Mouse (Mus musculus) liver, embryonic 14.5 days (tissue): ENCODE data around the gene Ckmt2. TPM values are rescaled to one million over a fixed set of nuclear protein-coding genes. Genes with fewer than 3 reads are reported as not detected.

Source experiments
- ATAC-seq: fragments of 200-750 bp; cut with Nextera tagmentation; 2 replicates; pipeline ENCODE4 v1.8.0; 2017; ENCODE audit warnings: moderate number of reproducible peaks, mild to moderate bottlenecking, moderate library complexity; ENCODE audit not compliant: insufficient read depth
- DNase-seq, 3 experiments: peaks; one replicate each; pipeline ENCODE4 v3.0.0-alpha.2; 2012 to 2013; ENCODE audit warnings: low read depth in 3 of 3, low spot score in 3 of 3
- H3K27ac ChIP-seq: fragments of 300-500 bp; sonication (generic); 2 replicates; pipeline ENCODE4 v1.5.1; 2014; ENCODE audit warnings: moderate library complexity, mild to moderate bottlenecking, control low read depth, inconsistent platforms
- H3K27me3 ChIP-seq: fragments of 300-500 bp; sonication (generic); 2 replicates; pipeline ENCODE4 v1.6.1; 2014; ENCODE audit warnings: mild to moderate bottlenecking, low read length, moderate library complexity; ENCODE audit not compliant: control insufficient read depth, insufficient read depth
- H3K36me3 ChIP-seq: fragments of 300-500 bp; sonication (generic); replicated peaks from 2 replicates; pipeline ENCODE4 v1.6.1; 2014; ENCODE audit warnings: low read depth; ENCODE audit not compliant: control insufficient read depth, insufficient read depth
- H3K4me1 ChIP-seq, 2 experiments: fragments of 200-500 bp in 1 of 2; fragments of 300-500 bp in 1 of 2; sonication (generic) in 1 of 2; replicated peaks; 2 replicates each; pipeline ENCODE4 v1.6.1; 2012 to 2014; ENCODE audit warnings: antibody characterized with exemption in 1 of 2, inconsistent platforms in 1 of 2, low read length in 1 of 2; ENCODE audit not compliant: control insufficient read depth in 2 of 2, insufficient read depth in 2 of 2
- H3K4me2 ChIP-seq: fragments of 300-500 bp; sonication (generic); 2 replicates; pipeline ENCODE4 v1.6.1; 2014; ENCODE audit warnings: low read depth, mild to moderate bottlenecking, control low read depth, moderate library complexity
- H3K4me3 ChIP-seq, 2 experiments: fragments of 200-500 bp in 1 of 2; fragments of 300-500 bp in 1 of 2; sonication (generic) in 1 of 2; 2 replicates each; pipeline ENCODE4 v1.5.1; 2012 to 2014; ENCODE audit warnings: low read depth in 2 of 2, low read length in 2 of 2, mild to moderate bottlenecking in 2 of 2, control low read depth in 1 of 2, inconsistent platforms in 1 of 2, moderate library complexity in 1 of 2; ENCODE audit not compliant: insufficient read depth in 1 of 2
- H3K9ac ChIP-seq: fragments of 300-500 bp; sonication (generic); replicated peaks from 2 replicates; pipeline ENCODE4 v1.6.1; 2014; ENCODE audit warnings: mild to moderate bottlenecking, control low read depth, moderate library complexity
- H3K9me3 ChIP-seq: fragments of 300-500 bp; sonication (generic); 2 replicates; pipeline ENCODE4 v1.6.1; 2016; ENCODE audit warnings: low read length, mixed read lengths; ENCODE audit not compliant: control insufficient read depth
- CTCF ChIP-seq: IDR thresholded peaks from 2 replicates; pipeline ENCODE4 v1.5.1; 2016; ENCODE audit warnings: antibody characterized with exemption, low read depth, control low read depth
- EP300 ChIP-seq: IDR thresholded peaks from 2 replicates; pipeline ENCODE4 v1.6.1; 2016; ENCODE audit warnings: antibody characterized with exemption, low read depth
- WGBS: fragments of 180-500 bp; shearing (Covaris S2); extraction: QIAGEN DNeasy Blood & Tissue Kit; methylation state at CpG from one replicate; pipeline ENCODE4 v1.1.7; 2014; ENCODE audit not compliant: insufficient replicate concordance; 5-methylcytosine and 5-hydroxymethylcytosine counted together
- polyA plus RNA-seq, 2 experiments: library from polyadenylated mRNA; depleted of rRNA in 1 of 2; stranded (reverse) in 1 of 2; unstranded in 1 of 2; fragments of >200 nt; fragmentation: Nextera tagmentation in 1 of 2; extraction: Ambion mirVana in 1 of 2; gene quantifications; 2 replicates each; pipeline versions ENCODE4 v1.2.1 to v1.2.3; 2012 to 2014

Gene Ckmt2
- polyA plus RNA-seq, 2 experiments: not detected

DNA sequence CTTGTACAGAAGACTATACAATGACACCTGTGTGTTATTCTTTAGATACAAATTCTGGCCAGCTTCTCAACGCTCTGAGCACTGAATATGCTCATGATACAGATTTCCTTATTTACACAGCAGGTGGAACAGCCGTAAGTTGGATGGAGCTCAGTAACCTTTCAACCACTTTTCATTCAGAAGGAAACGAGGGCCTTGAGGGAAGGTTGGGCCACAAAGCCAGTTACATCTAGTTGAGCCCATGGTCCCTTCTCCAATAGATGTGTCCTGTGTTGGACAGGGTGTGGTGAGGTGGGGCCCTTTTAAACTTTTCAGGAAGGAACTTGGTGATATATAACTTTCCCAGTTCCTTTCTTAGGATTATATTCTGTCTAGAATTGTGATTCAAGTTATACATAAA, 22.3 kb downstream of the Ckmt2 start:
- no peaks in the 10 kb centered on the region for H3K36me3 ChIP-seq
- no peak overlapping the region for H3K4me2 ChIP-seq
- no peaks in the 10 kb centered on the region for H3K4me1 ChIP-seq
- no peak overlapping the region for H3K9ac ChIP-seq
- H3K27me3 ChIP-seq: no peaks in the 10 kb centered on the region
- ATAC-seq (no peak), DNase-seq (no peak)
- H3K4me3 ChIP-seq: no peak overlapping the region
- no peak overlapping the region for H3K27ac ChIP-seq
- H3K9me3 ChIP-seq: no peaks in the 10 kb centered on the region
- TF ChIP-seq CTCF (no peak), EP300 (no peak)
- 52% methylated on average over 3 of the region's 3 CpGs for WGBS

- no peak for ATAC-seq
Observed at GRCm38 (mm10) chr13:91827876-91828275, 48.8 kb downstream of the Ckmt2 start.

GRCm38 (mm10) chr13:91826066-91826465, 50.6 kb downstream of the Ckmt2 start:
- Histone ChIP-seq H3K4me2 (no peak overlapping the region), H3K27ac (no peak overlapping the region), H3K4me1 (no peaks in the 10 kb centered on the region), H3K9me3 (no peaks in the 10 kb centered on the region), H3K9ac (no peak overlapping the region), H3K36me3 (no peaks in the 10 kb centered on the region), H3K4me3 (no peak overlapping the region), H3K27me3 (no peaks in the 10 kb centered on the region)
- 78% methylated on average over 2 of the region's 2 CpGs for WGBS
- no peak for DNase-seq
- ATAC-seq: no peak
- TF ChIP-seq EP300 (no peak), CTCF (no peak)

More at GRCm38 (mm10) chr13:91827876-91828275, 48.8 kb downstream of the Ckmt2 start:
- no peaks in the 10 kb centered on the region for H3K27me3 ChIP-seq
- H3K4me2 ChIP-seq: no peak overlapping the region
- no peak for TF ChIP-seq EP300
- TF ChIP-seq CTCF: no peak
- H3K4me1 ChIP-seq: no peaks in the 10 kb centered on the region
- H3K4me3 ChIP-seq: no peak overlapping the region
- no peak overlapping the region for H3K27ac ChIP-seq
- H3K36me3 ChIP-seq: no peaks in the 10 kb centered on the region
- H3K9me3 ChIP-seq: no peaks in the 10 kb centered on the region
- no peak for DNase-seq
- H3K9ac ChIP-seq: no peak overlapping the region

DNA sequence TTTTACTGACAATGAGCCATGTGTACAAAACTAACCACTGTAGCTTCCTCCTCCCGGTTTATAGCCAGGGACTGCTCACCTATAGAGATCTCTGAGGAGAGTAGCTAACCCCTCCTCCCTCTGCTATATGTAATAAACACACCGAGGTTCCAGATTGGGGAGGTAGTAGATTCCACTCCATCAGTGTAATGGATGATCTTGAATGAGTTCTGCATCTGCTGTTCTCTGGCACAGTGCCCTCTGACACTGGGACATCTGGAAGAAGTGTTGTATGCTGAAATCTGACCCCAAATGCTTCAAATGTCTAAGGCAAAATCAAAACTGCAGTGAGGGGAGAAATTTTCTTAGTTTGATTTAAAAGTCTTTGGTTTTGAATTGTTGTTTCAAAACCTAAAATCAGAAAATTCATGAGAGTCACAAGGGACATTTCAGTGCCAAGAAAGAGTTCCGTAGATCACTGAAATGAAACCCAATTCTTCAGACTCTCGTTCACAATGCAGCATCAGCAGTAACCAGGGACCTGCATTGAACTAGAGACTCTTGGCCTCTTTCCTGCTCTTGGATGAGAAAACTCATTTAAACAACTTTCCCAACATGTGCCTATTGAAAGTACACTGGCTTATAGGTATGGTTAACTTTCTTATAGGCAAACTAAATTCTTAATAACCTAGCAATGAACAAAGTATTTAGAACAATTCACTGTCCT, 51.7 kb downstream of the Ckmt2 start:
- no peak overlapping the region for H3K4me2 ChIP-seq
- H3K27ac ChIP-seq: no peak overlapping the region
- H3K4me1 ChIP-seq: no peaks in the 10 kb centered on the region
- TF ChIP-seq EP300: no peak
- no peak for TF ChIP-seq CTCF
- H3K9ac ChIP-seq: no peak overlapping the region
- H3K9me3 ChIP-seq: no peaks in the 10 kb centered on the region
- DNase-seq: no peak
- no peaks in the 10 kb centered on the region for H3K36me3 ChIP-seq
- H3K27me3 ChIP-seq: no peaks in the 10 kb centered on the region
- H3K4me3 ChIP-seq: no peak overlapping the region
- no peak for ATAC-seq
- WGBS: 63% methylated on average over 4 of the region's 4 CpGs

GRCm38 (mm10) chr13:91823735-91824134, 53.0 kb downstream of the Ckmt2 start:
- H3K27me3 ChIP-seq: no peaks in the 10 kb centered on the region
- H3K4me2 ChIP-seq: no peak overlapping the region
- DNase-seq (no peak), ATAC-seq (no peak)
- TF ChIP-seq EP300 (no peak), CTCF (no peak)
- H3K36me3 ChIP-seq: no peaks in the 10 kb centered on the region
- no peaks in the 10 kb centered on the region for H3K4me1 ChIP-seq
- H3K4me3 ChIP-seq: no peak overlapping the region
- 61% methylated on average over 6 of the region's 6 CpGs for WGBS
- no peak overlapping the region for H3K27ac ChIP-seq
- no peak overlapping the region for H3K9ac ChIP-seq
- H3K9me3 ChIP-seq: no peaks in the 10 kb centered on the region
